Mouse (Mus musculus) MEL-GATA-1-ER (cell line): ENCODE data around the gene Gm20388.

ENCODE experiments used
- DNase-seq: peaks from one replicate; pipeline ENCODE4 v3.0.0-alpha.2; 2012; ENCODE audit warnings: low read depth; ENCODE audit errors: extremely low read depth

The Gm20388 gene

GRCm38 (mm10) chr8:120040861-120041260 is 130.2 kb downstream of the Gm20388 start:
- DNase-seq, result no peak

GRCm38 (mm10) chr8:120042542-120043312 is 132.1 kb downstream of the Gm20388 start:
- no peak for DNase-seq

GRCm38 (mm10) chr8:120044907-120045306 is 134.3 kb downstream of the Gm20388 start:
- DNase-seq, result no peak

GRCm38 (mm10) chr8:120045471-120045870 is 134.8 kb downstream of the Gm20388 start:
- no peak for DNase-seq

- DNase-seq, result no peak
Measured at GRCm38 (mm10) chr8:120046258-120047020, 135.8 kb downstream of the Gm20388 start.

- DNase-seq, result no peak
Measured at GRCm38 (mm10) chr8:120049949-120050348, 139.3 kb downstream of the Gm20388 start.

- DNase-seq, result no peak
Measured at GRCm38 (mm10) chr8:120050376-120050775, 139.7 kb downstream of the Gm20388 start.

- no peak for DNase-seq
Measured at GRCm38 (mm10) chr8:120051006-120051405, 140.4 kb downstream of the Gm20388 start.

- no peak for DNase-seq
Measured at GRCm38 (mm10) chr8:120051908-120052307, 141.3 kb downstream of the Gm20388 start.

- DNase-seq, result no peak
Measured at GRCm38 (mm10) chr8:120052318-120052717, 141.7 kb downstream of the Gm20388 start.

- no peak for DNase-seq
Measured at GRCm38 (mm10) chr8:120054833-120055232, 144.2 kb downstream of the Gm20388 start.

GRCm38 (mm10) chr8:120057078-120057477 is 146.4 kb downstream of the Gm20388 start:
- DNase-seq, result no peak

GRCm38 (mm10) chr8:120062742-120063141 is 152.1 kb downstream of the Gm20388 start:
- no peak for DNase-seq

GRCm38 (mm10) chr8:120063326-120063725 is 152.7 kb downstream of the Gm20388 start:
- no peak for DNase-seq

- DNase-seq, result no peak
Measured at GRCm38 (mm10) chr8:120065611-120066010, 155.0 kb downstream of the Gm20388 start.

- DNase-seq, result no peak
Measured at GRCm38 (mm10) chr8:120066226-120066625, 155.6 kb downstream of the Gm20388 start.

GRCm38 (mm10) chr8:120067936-120068668 is 157.5 kb downstream of the Gm20388 start:
- no peak for DNase-seq

- DNase-seq, result peak; percentile 27
Measured at GRCm38 (mm10) chr8:120071684-120072083, 161.0 kb downstream of the Gm20388 start.

- DNase-seq, result no peak
Measured at GRCm38 (mm10) chr8:120072259-120072658, 161.6 kb downstream of the Gm20388 start.

- no peak for DNase-seq
Measured at GRCm38 (mm10) chr8:120072827-120073226, 162.2 kb downstream of the Gm20388 start.

- DNase-seq, result no peak
Measured at GRCm38 (mm10) chr8:120074516-120074915, 163.9 kb downstream of the Gm20388 start.

GRCm38 (mm10) chr8:120075347-120075746 is 164.7 kb downstream of the Gm20388 start:
- DNase-seq, result no peak
